Mouse (Mus musculus) heart, postnatal 36 days (tissue): ENCODE data around the gene Kctd17. TPM values are rescaled to one million over a fixed set of nuclear protein-coding genes. Genes with fewer than 3 reads are reported as not detected.

Source experiments
- DNase-seq, 2 experiments: peaks; one replicate each; pipeline ENCODE4 v3.0.0; 2021 to 2022
- intact Hi-C: fragments of 180-260 bp; cut with DNase I; formaldehyde crosslinking; loops from one replicate; pipeline ENCODE4 v1.15.1; 2025
- total RNA-seq, 2 experiments: library from RNA; stranded (reverse); gene quantifications; 2 replicates each; pipeline ENCODE4 v1.2.3; 2021

Gene Kctd17
- total RNA-seq, result 10 to 100 TPM; 28.0 to 30.3 TPM

DNA sequence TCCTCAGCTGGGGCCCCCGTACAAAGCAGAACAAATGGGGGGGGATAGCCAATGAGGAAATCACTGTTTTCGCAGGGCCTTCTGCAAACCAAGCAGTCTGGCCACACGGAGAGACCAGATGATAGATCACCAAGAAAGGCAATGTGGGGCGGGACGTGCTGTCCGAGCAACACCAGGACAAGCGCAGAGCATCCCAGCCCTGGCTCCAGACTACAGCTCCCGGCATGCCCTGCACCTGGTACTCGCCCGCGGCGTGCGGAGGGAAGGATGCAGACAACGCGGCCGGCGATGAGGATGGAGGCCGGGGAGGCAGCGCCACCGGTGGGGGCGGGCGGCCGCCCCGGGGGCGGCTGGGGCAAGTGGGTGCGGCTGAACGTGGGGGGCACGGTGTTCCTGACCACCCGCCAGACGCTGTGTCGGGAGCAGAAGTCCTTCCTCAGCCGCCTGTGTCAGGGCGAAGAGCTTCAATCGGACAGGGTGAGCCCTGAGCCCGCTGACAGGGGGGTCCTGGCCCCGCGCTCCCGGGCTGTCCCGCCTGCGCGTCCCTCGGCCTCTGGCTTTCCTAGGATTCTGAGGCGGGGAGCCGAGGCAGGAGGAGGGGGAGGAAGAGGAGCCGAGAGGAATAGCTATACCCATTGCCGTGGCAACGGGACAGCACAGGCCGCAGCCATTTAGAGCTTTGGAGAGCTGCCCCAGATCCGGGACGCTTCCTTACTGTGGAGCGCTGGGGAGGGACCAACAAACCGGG, at the start of gene Kctd17:
Kctd17 (plus strand) TSS at position 174 of the 748 bp plus-strand sequence.
- peak; percentile 72 to 76 for DNase-seq
- intact Hi-C loops, result loop anchor here (2.0 to 5.0 kb wide), 2 partner anchors 22 to 256 kb away; partner anchors contain the start of genes Ift27 and Mpst

GRCm38 (mm10) chr15:78380208-78380607, 48.2 kb upstream of the Kctd17 start:
- DNase-seq, result no peak
- intact Hi-C loops, result no loop called here

DNA sequence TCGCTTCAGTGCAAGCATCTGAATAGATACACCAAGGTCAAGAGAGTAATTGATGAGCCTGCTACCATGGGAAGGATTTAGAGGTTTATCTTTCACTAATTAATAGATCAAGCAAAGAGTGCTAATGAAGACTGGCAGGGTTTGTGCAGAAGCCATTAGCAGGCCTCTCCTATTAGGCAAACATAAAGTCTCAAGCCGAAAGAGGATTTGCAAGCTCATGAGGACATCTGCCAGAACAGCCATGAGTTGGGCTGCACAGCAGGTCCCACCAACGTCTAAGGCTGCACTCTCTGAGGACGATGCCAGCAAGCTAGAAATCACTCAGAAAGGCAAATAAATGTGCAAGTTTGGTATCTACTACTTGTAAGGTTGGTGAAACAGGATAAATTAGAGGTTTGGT, 47.6 kb upstream of the Kctd17 start:
- DNase-seq, result no peak
- intact Hi-C loops, result no loop called here

DNA sequence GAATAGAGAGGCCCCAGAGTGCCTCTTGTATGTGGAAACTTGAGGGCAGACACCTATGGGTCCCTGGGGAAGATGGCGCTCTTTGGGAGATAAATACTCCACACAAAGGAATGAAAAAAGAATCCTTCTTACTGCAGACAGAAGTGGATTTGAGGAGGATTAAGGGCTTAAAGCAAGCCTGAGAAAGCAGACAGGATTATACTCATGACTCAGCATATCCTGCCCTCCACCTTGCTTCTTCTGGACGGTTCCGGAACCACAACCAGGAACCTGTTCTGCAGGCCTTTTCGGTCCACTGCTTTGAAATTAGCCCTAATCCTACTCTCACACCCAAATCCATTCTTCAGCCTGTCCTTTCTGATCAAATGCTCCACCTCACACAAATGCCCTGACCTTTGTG, 46.2 kb upstream of the Kctd17 start:
- intact Hi-C loops, result no loop called here
- DNase-seq, result no peak

GRCm38 (mm10) chr15:78383450-78384219, 44.7 kb upstream of the Kctd17 start:
- DNase-seq, result no peak
- intact Hi-C loops, result no loop called here

GRCm38 (mm10) chr15:78384220-78385116, 43.9 kb upstream of the Kctd17 start:
- no peak for DNase-seq
- intact Hi-C loops, result no loop called here

- DNase-seq, result no peak
- intact Hi-C loops, result no loop called here
Observed at GRCm38 (mm10) chr15:78385564-78385963, 42.8 kb upstream of the Kctd17 start.

- no peak for DNase-seq
- intact Hi-C loops, result no loop called here
Observed at GRCm38 (mm10) chr15:78390855-78391254, 37.5 kb upstream of the Kctd17 start.

GRCm38 (mm10) chr15:78395478-78395962, 32.8 kb upstream of the Kctd17 start, which contains the start of gene Tex33:
Gene Tex33, minus strand, starts transcription at chr15:78395912.
- intact Hi-C loops, result no loop called here
- no peak for DNase-seq

DNA sequence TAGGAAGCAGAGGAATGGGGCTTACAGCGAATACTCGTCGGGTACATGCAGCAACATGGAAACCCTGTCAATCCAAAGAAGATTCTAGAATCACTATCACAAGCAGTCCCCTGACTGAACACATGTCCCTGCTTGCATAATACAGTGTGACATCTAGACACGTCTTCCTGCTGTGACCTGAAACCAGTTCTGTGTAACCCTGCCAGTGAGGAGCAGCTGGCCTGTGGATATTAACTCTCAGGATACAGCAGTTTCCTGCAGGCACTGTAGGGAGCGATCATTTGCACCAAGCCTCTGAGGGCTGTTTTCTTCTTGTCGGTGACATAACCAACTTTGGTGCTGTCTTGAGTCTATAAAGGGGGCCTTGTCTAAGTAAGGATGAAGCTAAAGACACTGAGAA, 27.0 kb upstream of the Kctd17 start:
- no peak for DNase-seq

GRCm38 (mm10) chr15:78401921-78402320, 26.4 kb upstream of the Kctd17 start:
- peak; percentile 74 to 79 for DNase-seq
- intact Hi-C loops, result no loop called here

More for the DNA sequence above, 27.0 kb upstream of the Kctd17 start:
- intact Hi-C loops, result no loop called here

DNA sequence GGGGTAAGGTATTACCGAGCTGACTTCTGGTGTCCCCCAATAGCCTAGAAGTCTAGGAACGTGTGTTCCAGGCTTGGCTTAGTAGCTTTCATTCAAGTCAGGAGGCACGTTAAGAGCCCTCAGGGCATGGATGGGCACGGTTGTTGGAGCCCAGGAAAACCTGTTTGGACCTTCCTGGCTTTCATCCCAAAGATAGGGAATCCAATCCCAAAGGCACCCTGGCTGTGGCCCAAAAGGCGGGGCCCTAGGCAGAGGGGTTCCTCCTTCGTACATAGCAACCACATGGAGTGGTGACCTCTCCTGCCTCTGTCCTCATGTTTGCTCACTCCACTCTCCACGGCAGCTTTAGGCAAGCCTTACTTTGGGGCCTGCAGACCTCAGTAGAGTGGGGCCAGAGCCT, 25.9 kb upstream of the Kctd17 start:
- intact Hi-C loops, result no loop called here
- DNase-seq, result peak; percentile 26 to 29

DNA sequence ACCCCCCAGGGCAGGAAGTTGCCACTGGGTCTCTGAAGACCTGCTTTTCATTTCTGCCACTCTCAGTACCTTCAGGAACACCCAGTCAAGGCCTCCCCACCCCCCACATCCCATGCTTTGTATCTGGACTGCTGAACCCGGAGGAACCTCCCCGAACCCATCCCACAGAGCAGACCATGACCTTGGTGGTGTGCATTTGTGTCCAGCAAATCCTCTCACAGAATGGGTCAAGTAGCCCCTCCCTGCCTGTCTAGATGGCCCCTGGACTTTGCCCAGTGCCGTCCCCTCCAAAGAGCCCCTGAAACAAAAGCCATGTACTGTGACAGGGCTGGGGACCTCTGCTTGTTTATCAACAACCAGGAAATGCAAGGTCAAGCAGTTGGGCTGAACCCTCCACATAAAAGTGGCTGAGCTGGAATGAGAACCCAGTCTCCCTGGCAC, 25.0 kb upstream of the Kctd17 start:
- no peak for DNase-seq
- intact Hi-C loops, result no loop called here

- intact Hi-C loops, result no loop called here
- DNase-seq, result peak; percentile 32 to 38
Observed at GRCm38 (mm10) chr15:78403896-78404295, 24.5 kb upstream of the Kctd17 start.

DNA sequence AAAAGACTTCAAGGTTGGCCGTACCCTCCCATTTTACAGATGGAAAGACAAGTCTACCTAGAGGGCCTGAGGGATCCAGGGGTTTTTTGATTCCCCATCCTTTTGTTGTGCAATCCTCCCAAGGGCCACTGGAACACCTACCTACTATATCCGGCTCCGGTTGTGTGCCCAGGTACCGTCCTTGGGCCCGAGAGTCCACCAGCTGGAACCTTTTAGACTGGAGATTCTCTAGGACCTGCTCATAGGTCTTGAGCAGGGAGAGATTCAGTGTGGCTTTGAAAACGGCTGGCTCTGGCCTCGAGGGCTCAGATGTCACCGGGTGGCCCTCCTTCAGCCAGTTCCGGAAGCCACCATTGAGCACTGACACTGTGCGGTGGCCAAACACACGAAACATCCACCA, 23.3 kb upstream of the Kctd17 start:
- no peak for DNase-seq
- intact Hi-C loops, result no loop called here

DNA sequence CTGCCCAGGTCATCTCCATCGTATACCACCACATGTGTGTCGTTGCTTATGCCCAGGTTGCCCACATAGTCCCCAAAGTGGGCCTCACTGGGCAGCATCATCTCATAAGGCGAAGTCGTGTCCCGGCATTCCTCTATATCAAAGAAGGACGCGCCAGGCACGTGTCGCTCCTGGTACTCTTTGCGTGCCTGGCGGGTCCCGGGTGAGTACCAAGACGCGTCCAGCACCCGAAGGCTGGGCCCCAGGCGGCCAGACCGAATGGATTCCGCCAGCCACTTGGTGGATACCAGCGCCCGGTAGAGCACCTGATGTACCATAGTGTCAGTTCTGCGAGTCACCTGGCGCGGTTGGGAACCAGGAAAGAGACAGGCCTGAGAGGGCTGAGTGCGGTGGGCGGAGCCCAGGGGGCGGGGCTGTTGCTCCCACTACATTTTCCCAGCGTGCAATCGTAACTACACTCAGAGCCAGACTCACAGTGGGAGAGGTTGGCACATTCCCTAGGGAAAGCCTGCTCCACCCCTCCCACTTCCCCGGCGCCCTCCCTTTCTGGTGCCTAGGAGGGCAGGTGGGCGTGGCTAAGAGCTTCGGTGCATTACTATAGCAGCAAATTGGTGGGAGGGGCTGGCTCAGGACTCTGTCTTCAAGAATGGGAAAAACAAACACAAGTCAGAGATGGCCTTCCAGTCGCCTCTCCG, 22.7 kb upstream of the Kctd17 start, which contains the start of gene Tst:
Tst (minus strand) TSS at position 391 of the 695 bp plus-strand sequence.
- peak; percentile 83 for DNase-seq
- intact Hi-C loops, result loop anchor here (2.0 kb wide), 1 partner anchor 23 kb away; the partner anchor contains the start of gene Kctd17

DNA sequence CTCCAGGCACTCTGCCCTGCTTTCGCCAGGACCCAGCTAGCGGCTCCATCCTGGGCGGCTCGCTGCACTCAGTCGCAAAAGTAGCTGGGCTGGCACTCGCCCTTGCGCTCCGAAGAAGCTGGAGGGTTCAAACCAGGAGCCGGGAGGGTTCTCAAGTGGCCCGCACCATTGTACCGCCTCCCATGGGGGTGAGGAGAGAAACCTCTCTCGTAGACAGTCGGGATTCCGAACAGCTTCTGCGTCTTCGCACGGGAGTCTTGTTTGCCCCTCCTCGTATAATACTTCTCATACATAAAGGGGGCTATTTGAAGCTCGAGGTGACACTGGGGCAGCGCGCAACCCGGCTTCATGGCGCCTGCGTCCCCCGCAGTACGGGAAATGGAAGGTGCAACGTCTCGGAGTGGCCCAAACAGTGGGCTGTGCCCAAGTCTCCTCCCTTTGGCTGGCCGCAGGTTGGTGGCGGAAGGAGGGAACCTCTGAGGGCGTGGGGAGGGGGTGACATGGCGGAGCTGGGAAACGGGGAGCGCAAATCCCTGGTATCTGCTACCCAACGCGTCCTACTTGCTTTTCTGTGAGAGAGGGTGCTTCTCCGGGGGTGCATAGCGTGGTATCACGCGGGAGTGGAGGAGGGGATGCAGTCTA, 21.9 kb upstream of the Kctd17 start, which contains the start of gene Mpst:
Mpst (plus strand) TSS at position 124 of the 642 bp plus-strand sequence.
- intact Hi-C loops, result loop anchor here (2.0 kb wide), 1 partner anchor 22 kb away; the partner anchor contains the start of gene Kctd17

GRCm38 (mm10) chr15:78409570-78410052, 18.8 kb upstream of the Kctd17 start:
- intact Hi-C loops, result no loop called here
- DNase-seq, result no peak

More for the DNA sequence above, 21.9 kb upstream of the Kctd17 start, which contains the start of gene Mpst:
- peak; percentile 90 to 97 for DNase-seq
